Mouse (Mus musculus): Measurements from ENCODE around the gene Map2k5. TPM values are rescaled to one million over a fixed set of nuclear protein-coding genes. Genes with fewer than 3 reads are reported as not detected.
A peak's percentile ranks its signal among the peaks of the same experiment; 100 is the strongest.

Map2k5 gene
- total and polyA plus RNA-seq, 2 experiments from 2014 or later = 22.4 to 32.7 TPM

GRCm38 (mm10) chr9:63181337-63182178 is 196.1 kb downstream of the Map2k5 start:
- Histone ChIP-seq H3K27me3 (ENCODE audit: insufficient read depth, low read length) (no peaks in the 10 kb centered on the region), H3K4me2 (ENCODE audit: low read depth, low read length, poor library complexity, severe bottlenecking) (no peak overlapping the region), H3K9ac (replicated peaks; ENCODE audit: low read length, poor library complexity, severe bottlenecking) (no peak overlapping the region), H3K9me3 (ENCODE audit: low read length) (no peaks in the 10 kb centered on the region), H3K4me3 (ENCODE audit: low read depth, low read length) (no peak overlapping the region), H3K4me1 (ENCODE audit: insufficient read depth, low read length) (no peaks in the 10 kb centered on the region; the same call in 1 of the 2 replicates), H3K27ac (ENCODE audit: low read depth, low read length) (no peak overlapping the region), H3K36me3 (ENCODE audit: insufficient read depth, low read length) (no peaks in the 10 kb centered on the region)
- no peak for TF ChIP-seq CTCF (IDR thresholded peaks at IDR 0.05)
- no peak for ATAC-seq (ENCODE audit: low FRiP score)
- no peak for DNase-seq (ENCODE audit: low spot score)
- WGBS = 43% methylated on average over 11 of the region's 11 CpGs

GRCm38 (mm10) chr9:63178296-63178695 is 199.4 kb downstream of the Map2k5 start:
- 91% methylated on average over 8 of the region's 8 CpGs for WGBS
- ATAC-seq (ENCODE audit: low FRiP score) (no peak), DNase-seq (ENCODE audit: low spot score) (no peak)
- Histone ChIP-seq H3K4me2 (ENCODE audit: low read depth, low read length, poor library complexity, severe bottlenecking) (no peak overlapping the region), H3K9ac (replicated peaks; ENCODE audit: low read length, poor library complexity, severe bottlenecking) (no peak overlapping the region), H3K27ac (ENCODE audit: low read depth, low read length) (no peak overlapping the region), H3K36me3 (ENCODE audit: insufficient read depth, low read length) (no peaks in the 10 kb centered on the region), H3K4me1 (ENCODE audit: insufficient read depth, low read length) (no peaks in the 10 kb centered on the region; the same call in 1 of the 2 replicates), H3K9me3 (ENCODE audit: low read length) (no peaks in the 10 kb centered on the region), H3K27me3 (ENCODE audit: insufficient read depth, low read length) (no peaks in the 10 kb centered on the region), H3K4me3 (ENCODE audit: low read depth, low read length) (no peak overlapping the region)
- no peak for TF ChIP-seq CTCF (IDR thresholded peaks at IDR 0.05)

GRCm38 (mm10) chr9:63174001-63174721 is 203.5 kb downstream of the Map2k5 start:
- ATAC-seq (ENCODE audit: low FRiP score) = no peak
- WGBS = 85% methylated on average over 8 of the region's 8 CpGs
- Histone ChIP-seq H3K9ac (replicated peaks; ENCODE audit: low read length, poor library complexity, severe bottlenecking) (no peak overlapping the region), H3K27ac (ENCODE audit: low read depth, low read length) (no peak overlapping the region), H3K27me3 (ENCODE audit: insufficient read depth, low read length) (no peaks in the 10 kb centered on the region), H3K4me2 (ENCODE audit: low read depth, low read length, poor library complexity, severe bottlenecking) (no peak overlapping the region), H3K4me1 (ENCODE audit: insufficient read depth, low read length) (no peaks in the 10 kb centered on the region), H3K36me3 (ENCODE audit: insufficient read depth, low read length) (no peaks in the 10 kb centered on the region), H3K9me3 (ENCODE audit: low read length) (no peaks in the 10 kb centered on the region), H3K4me3 (ENCODE audit: low read depth, low read length) (no peak overlapping the region)
- TF ChIP-seq CTCF (IDR thresholded peaks at IDR 0.05) = no peak
- no peak for DNase-seq (ENCODE audit: low spot score)

GRCm38 (mm10) chr9:63171951-63172350 is 205.8 kb downstream of the Map2k5 start:
- H3K4me1 ChIP-seq (ENCODE audit: insufficient read depth, low read length) = no peaks in the 10 kb centered on the region
- TF ChIP-seq CTCF (IDR thresholded peaks at IDR 0.05) = no peak
- no peaks in the 10 kb centered on the region for H3K36me3 ChIP-seq (ENCODE audit: insufficient read depth, low read length)
- H3K9ac ChIP-seq (replicated peaks; ENCODE audit: low read length, poor library complexity, severe bottlenecking) = no peak overlapping the region
- no peak overlapping the region for H3K4me2 ChIP-seq (ENCODE audit: low read depth, low read length, poor library complexity, severe bottlenecking)
- ATAC-seq (ENCODE audit: low FRiP score) (no peak), DNase-seq (ENCODE audit: low spot score) (no peak)
- H3K4me3 ChIP-seq (ENCODE audit: low read depth, low read length) = no peak overlapping the region
- H3K27ac ChIP-seq (ENCODE audit: low read depth, low read length) = no peak overlapping the region
- no peaks in the 10 kb centered on the region for H3K9me3 ChIP-seq (ENCODE audit: low read length)
- WGBS = 29% methylated on average over 2 of the region's 2 CpGs
- no peaks in the 10 kb centered on the region for H3K27me3 ChIP-seq (ENCODE audit: insufficient read depth, low read length)

GRCm38 (mm10) chr9:63169127-63169526 is 208.6 kb downstream of the Map2k5 start:
- Histone ChIP-seq H3K27ac (ENCODE audit: low read depth, low read length) (no peak overlapping the region), H3K4me2 (ENCODE audit: low read depth, low read length, poor library complexity, severe bottlenecking) (no peak overlapping the region), H3K36me3 (ENCODE audit: insufficient read depth, low read length) (no peaks in the 10 kb centered on the region), H3K9ac (replicated peaks; ENCODE audit: low read length, poor library complexity, severe bottlenecking) (no peak overlapping the region), H3K4me3 (ENCODE audit: low read depth, low read length) (no peak overlapping the region), H3K4me1 (ENCODE audit: insufficient read depth, low read length) (no peaks in the 10 kb centered on the region), H3K27me3 (ENCODE audit: insufficient read depth, low read length) (no peaks in the 10 kb centered on the region), H3K9me3 (ENCODE audit: low read length) (no peaks in the 10 kb centered on the region)
- ATAC-seq (ENCODE audit: low FRiP score) = no peak
- 86% methylated on average over 1 of the region's 1 CpGs for WGBS
- TF ChIP-seq CTCF (IDR thresholded peaks at IDR 0.05) = peak; percentile 25
- no peak for DNase-seq (ENCODE audit: low spot score)

GRCm38 (mm10) chr9:63165070-63165469 is 212.6 kb downstream of the Map2k5 start:
- TF ChIP-seq CTCF (IDR thresholded peaks at IDR 0.05) = no peak
- Histone ChIP-seq H3K9me3 (ENCODE audit: low read length) (no peaks in the 10 kb centered on the region), H3K27ac (ENCODE audit: low read depth, low read length) (no peak overlapping the region), H3K9ac (replicated peaks; ENCODE audit: low read length, poor library complexity, severe bottlenecking) (no peak overlapping the region), H3K4me2 (ENCODE audit: low read depth, low read length, poor library complexity, severe bottlenecking) (no peak overlapping the region), H3K4me1 (ENCODE audit: insufficient read depth, low read length) (no peaks in the 10 kb centered on the region), H3K27me3 (ENCODE audit: insufficient read depth, low read length) (no peaks in the 10 kb centered on the region), H3K36me3 (ENCODE audit: insufficient read depth, low read length) (no peaks in the 10 kb centered on the region), H3K4me3 (ENCODE audit: low read depth, low read length) (no peak overlapping the region)
- DNase-seq (ENCODE audit: low spot score) = no peak
- ATAC-seq (ENCODE audit: low FRiP score) = no peak
- WGBS = 30% methylated on average over 9 of the region's 9 CpGs
